Mouse (Mus musculus) thymus, postnatal 14 days (tissue): ENCODE results near the gene Armc12.

Experiments used
- DNase-seq: peaks from one replicate; pipeline ENCODE4 v3.0.0; 2021

Armc12 gene

GRCm38 (mm10) chr17:28513844-28514243 is 16.8 kb upstream of the Armc12 start:
- DNase-seq = no peak

GRCm38 (mm10) chr17:28514555-28514954 is 16.1 kb upstream of the Armc12 start:
- no peak for DNase-seq

GRCm38 (mm10) chr17:28515431-28516341 is 14.9 kb upstream of the Armc12 start:
- peak; percentile 74 for DNase-seq

GRCm38 (mm10) chr17:28516881-28517280 is 13.7 kb upstream of the Armc12 start:
- peak; percentile 75 for DNase-seq

GRCm38 (mm10) chr17:28517441-28517955 is 13.1 kb upstream of the Armc12 start, which contains the start of gene Fkbp5:
TSS of gene Fkbp5 (minus strand) at chr17:28517527.
- peak; percentile 49 for DNase-seq

GRCm38 (mm10) chr17:28517956-28518614 is 12.5 kb upstream of the Armc12 start:
- DNase-seq = peak; percentile 84

- DNase-seq = peak; percentile 77
Measured at GRCm38 (mm10) chr17:28518615-28519071, 12.0 kb upstream of the Armc12 start.

GRCm38 (mm10) chr17:28519827-28520226 is 10.8 kb upstream of the Armc12 start:
- DNase-seq = peak; percentile 65

GRCm38 (mm10) chr17:28520561-28520960 is 10.0 kb upstream of the Armc12 start:
- no peak for DNase-seq

GRCm38 (mm10) chr17:28521071-28521726 is 9.4 kb upstream of the Armc12 start:
- peak; percentile 74 for DNase-seq

GRCm38 (mm10) chr17:28521920-28522319 is 8.7 kb upstream of the Armc12 start:
- no peak for DNase-seq

GRCm38 (mm10) chr17:28522623-28523354 is 7.8 kb upstream of the Armc12 start:
- peak; percentile 98 for DNase-seq

- DNase-seq = no peak
Measured at GRCm38 (mm10) chr17:28523355-28524008, 7.1 kb upstream of the Armc12 start.

- peak; percentile 66 for DNase-seq
Measured at GRCm38 (mm10) chr17:28524009-28524695, 6.5 kb upstream of the Armc12 start.

- DNase-seq = no peak
Measured at GRCm38 (mm10) chr17:28524831-28525430, 5.7 kb upstream of the Armc12 start.

- DNase-seq = no peak
Measured at GRCm38 (mm10) chr17:28527184-28528042, 3.2 kb upstream of the Armc12 start.

- peak; percentile 91 for DNase-seq
Measured at GRCm38 (mm10) chr17:28528043-28528351, 2.6 kb upstream of the Armc12 start.

GRCm38 (mm10) chr17:28529116-28529515 is 1.5 kb upstream of the Armc12 start:
- DNase-seq = no peak

GRCm38 (mm10) chr17:28531946-28532345 is 1.3 kb downstream of the Armc12 start:
- no peak for DNase-seq

- DNase-seq = no peak
Measured at GRCm38 (mm10) chr17:28532557-28532956, 2.0 kb downstream of the Armc12 start.
